Mouse (Mus musculus): ENCODE measurements at regions not wholly inside any gene's neighbourhood (a gene's known extent, or its start where the extent isn't known, plus 50 kb on each side); places are given as distances from the start of the nearest gene placed in this dataset.

GRCm38 (mm10) chr7:115000796-115001524, 257.5 kb downstream of the Insc start:
- ATAC-seq (ENCODE audit: insufficient number of reproducible peaks, insufficient read depth, low FRiP score, low read depth), result peak; percentile 63
- no peaks in the 10 kb centered on the region for H3K9me3 ChIP-seq (ENCODE audit: control insufficient read depth, low read depth, low read length)

GRCm38 (mm10) chr7:115014253-115014998, 270.9 kb downstream of the Insc start:
- no peaks in the 10 kb centered on the region for H3K4me1 ChIP-seq (ENCODE audit: control insufficient read depth, insufficient read depth, low read length)
- H3K27ac ChIP-seq (ENCODE audit: low read length), result no peak overlapping the region
- no peaks in the 10 kb centered on the region for H3K27me3 ChIP-seq (ENCODE audit: control insufficient read depth, insufficient read depth, low read length)
- H3K9me3 ChIP-seq (ENCODE audit: control insufficient read depth, low read depth, low read length), result no peaks in the 10 kb centered on the region
- peak; percentile 49; the same call in 1 of the 2 replicates for ATAC-seq (ENCODE audit: insufficient number of reproducible peaks, insufficient read depth, low FRiP score, low read depth)
- no peaks in the 10 kb centered on the region for H3K36me3 ChIP-seq (ENCODE audit: control insufficient read depth, insufficient read depth, low read length)
- 17% methylated on average over 11 of the region's 11 CpGs for WGBS
- H3K4me3 ChIP-seq (ENCODE audit: low read depth, low read length), result no peak overlapping the region
- peak overlapping the region; percentile 17; the same call in 1 of the 2 replicates for H3K4me2 ChIP-seq (replicated peaks; ENCODE audit: low read depth, low read length)
- no peak overlapping the region for H3K9ac ChIP-seq (replicated peaks; ENCODE audit: low read depth, low read length)

More at GRCm38 (mm10) chr7:115000796-115001524, 257.5 kb downstream of the Insc start:
- no peak overlapping the region for H3K4me3 ChIP-seq (ENCODE audit: low read depth, low read length)
- H3K9ac ChIP-seq (replicated peaks; ENCODE audit: low read depth, low read length), result no peak overlapping the region
- H3K4me2 ChIP-seq (replicated peaks; ENCODE audit: low read depth, low read length), result no peak overlapping the region
- 53% methylated on average over 7 of the region's 7 CpGs for WGBS
- H3K27me3 ChIP-seq (ENCODE audit: control insufficient read depth, insufficient read depth, low read length), result no peaks in the 10 kb centered on the region
- H3K27ac ChIP-seq (ENCODE audit: low read length), result peak overlapping the region; percentile 33; the same call in 1 of the 2 replicates
- no peaks in the 10 kb centered on the region for H3K36me3 ChIP-seq (ENCODE audit: control insufficient read depth, insufficient read depth, low read length)
- 0 out of 2 replicates have a peak, but pooled peaks cover 4% of the 10 kb centered on the region for H3K4me1 ChIP-seq (ENCODE audit: control insufficient read depth, insufficient read depth, low read length)

GRCm38 (mm10) chr7:115019369-115019958, 276.0 kb downstream of the Insc start:
- no peak overlapping the region for H3K4me2 ChIP-seq (replicated peaks; ENCODE audit: low read depth, low read length)
- peak overlapping the region; percentile 10; the same call in 1 of the 2 replicates for H3K27ac ChIP-seq (ENCODE audit: low read length)
- no peaks in the 10 kb centered on the region for H3K9me3 ChIP-seq (ENCODE audit: control insufficient read depth, low read depth, low read length)
- no peaks in the 10 kb centered on the region for H3K4me1 ChIP-seq (ENCODE audit: control insufficient read depth, insufficient read depth, low read length)
- H3K36me3 ChIP-seq (ENCODE audit: control insufficient read depth, insufficient read depth, low read length), result no peaks in the 10 kb centered on the region
- ATAC-seq (ENCODE audit: insufficient number of reproducible peaks, insufficient read depth, low FRiP score, low read depth), result no peak
- H3K9ac ChIP-seq (replicated peaks; ENCODE audit: low read depth, low read length), result no peak overlapping the region
- 54% methylated on average over 4 of the region's 4 CpGs for WGBS
- no peak overlapping the region for H3K4me3 ChIP-seq (ENCODE audit: low read depth, low read length)
- no peaks in the 10 kb centered on the region for H3K27me3 ChIP-seq (ENCODE audit: control insufficient read depth, insufficient read depth, low read length)

- no peak for ATAC-seq (ENCODE audit: insufficient number of reproducible peaks, insufficient read depth, low FRiP score, low read depth)
- Histone ChIP-seq H3K4me2 (replicated peaks; ENCODE audit: low read depth, low read length) (no peak overlapping the region), H3K36me3 (ENCODE audit: control insufficient read depth, insufficient read depth, low read length) (no peaks in the 10 kb centered on the region), H3K27me3 (ENCODE audit: control insufficient read depth, insufficient read depth, low read length) (no peaks in the 10 kb centered on the region), H3K4me3 (ENCODE audit: low read depth, low read length) (no peak overlapping the region), H3K9ac (replicated peaks; ENCODE audit: low read depth, low read length) (no peak overlapping the region), H3K27ac (ENCODE audit: low read length) (no peak overlapping the region; the same call in 1 of the 2 replicates), H3K9me3 (ENCODE audit: control insufficient read depth, low read depth, low read length) (no peaks in the 10 kb centered on the region), H3K4me1 (ENCODE audit: control insufficient read depth, insufficient read depth, low read length) (no peaks in the 10 kb centered on the region)
- WGBS, result 64% methylated on average over 3 of the region's 3 CpGs
These were observed 276.5 kb downstream of the Insc start for GRCm38 (mm10) chr7:115020023-115020422.

GRCm38 (mm10) chr7:115025803-115026202, 282.3 kb downstream of the Insc start:
- H3K4me2 ChIP-seq (replicated peaks; ENCODE audit: low read depth, low read length), result no peak overlapping the region
- no peaks in the 10 kb centered on the region for H3K27me3 ChIP-seq (ENCODE audit: control insufficient read depth, insufficient read depth, low read length)
- no peaks in the 10 kb centered on the region for H3K9me3 ChIP-seq (ENCODE audit: control insufficient read depth, low read depth, low read length)
- WGBS, result 63% methylated on average over 2 of the region's 2 CpGs
- no peak overlapping the region for H3K27ac ChIP-seq (ENCODE audit: low read length)
- no peaks in the 10 kb centered on the region for H3K36me3 ChIP-seq (ENCODE audit: control insufficient read depth, insufficient read depth, low read length)
- no peak for ATAC-seq (ENCODE audit: insufficient number of reproducible peaks, insufficient read depth, low FRiP score, low read depth)
- H3K4me3 ChIP-seq (ENCODE audit: low read depth, low read length), result no peak overlapping the region
- no peaks in the 10 kb centered on the region for H3K4me1 ChIP-seq (ENCODE audit: control insufficient read depth, insufficient read depth, low read length)
- no peak overlapping the region for H3K9ac ChIP-seq (replicated peaks; ENCODE audit: low read depth, low read length)

- WGBS, result 83% methylated on average over 1 of the region's 1 CpGs
- no peak overlapping the region for H3K27ac ChIP-seq (ENCODE audit: low read length)
- no peaks in the 10 kb centered on the region for H3K36me3 ChIP-seq (ENCODE audit: control insufficient read depth, insufficient read depth, low read length)
- no peaks in the 10 kb centered on the region for H3K9me3 ChIP-seq (ENCODE audit: control insufficient read depth, low read depth, low read length)
- no peak overlapping the region for H3K9ac ChIP-seq (replicated peaks; ENCODE audit: low read depth, low read length)
- no peak overlapping the region for H3K4me2 ChIP-seq (replicated peaks; ENCODE audit: low read depth, low read length)
- ATAC-seq (ENCODE audit: insufficient number of reproducible peaks, insufficient read depth, low FRiP score, low read depth), result no peak
- H3K4me1 ChIP-seq (ENCODE audit: control insufficient read depth, insufficient read depth, low read length), result no peaks in the 10 kb centered on the region
- H3K4me3 ChIP-seq (ENCODE audit: low read depth, low read length), result no peak overlapping the region
- no peaks in the 10 kb centered on the region for H3K27me3 ChIP-seq (ENCODE audit: control insufficient read depth, insufficient read depth, low read length)
These were observed 284.2 kb downstream of the Insc start for GRCm38 (mm10) chr7:115027685-115028084.

- WGBS, result 67% methylated on average over 4 of the region's 4 CpGs
- no peak for ATAC-seq (ENCODE audit: insufficient number of reproducible peaks, insufficient read depth, low FRiP score, low read depth)
- no peak overlapping the region for H3K27ac ChIP-seq (ENCODE audit: low read length)
- H3K9me3 ChIP-seq (ENCODE audit: control insufficient read depth, low read depth, low read length), result no peaks in the 10 kb centered on the region
- H3K4me2 ChIP-seq (replicated peaks; ENCODE audit: low read depth, low read length), result no peak overlapping the region
- H3K36me3 ChIP-seq (ENCODE audit: control insufficient read depth, insufficient read depth, low read length), result no peaks in the 10 kb centered on the region
- H3K9ac ChIP-seq (replicated peaks; ENCODE audit: low read depth, low read length), result no peak overlapping the region
- H3K4me1 ChIP-seq (ENCODE audit: control insufficient read depth, insufficient read depth, low read length), result no peaks in the 10 kb centered on the region
- no peaks in the 10 kb centered on the region for H3K27me3 ChIP-seq (ENCODE audit: control insufficient read depth, insufficient read depth, low read length)
- H3K4me3 ChIP-seq (ENCODE audit: low read depth, low read length), result no peak overlapping the region
These were observed 290.5 kb downstream of the Insc start for GRCm38 (mm10) chr7:115033987-115034386.

- peak; percentile 53; the same call in 1 of the 2 replicates for ATAC-seq (ENCODE audit: insufficient number of reproducible peaks, insufficient read depth, low FRiP score, low read depth)
- Histone ChIP-seq H3K27ac (ENCODE audit: low read length) (no peak overlapping the region), H3K4me3 (ENCODE audit: low read depth, low read length) (no peak overlapping the region)
These were observed 312.0 kb downstream of the Insc start for GRCm38 (mm10) chr7:115055527-115055926.

More at GRCm38 (mm10) chr7:115055527-115055926, 312.0 kb downstream of the Insc start:
- no peaks in the 10 kb centered on the region for H3K9me3 ChIP-seq (ENCODE audit: control insufficient read depth, low read depth, low read length)
- H3K9ac ChIP-seq (replicated peaks; ENCODE audit: low read depth, low read length), result no peak overlapping the region
- no peaks in the 10 kb centered on the region for H3K36me3 ChIP-seq (ENCODE audit: control insufficient read depth, insufficient read depth, low read length)
- H3K27me3 ChIP-seq (ENCODE audit: control insufficient read depth, insufficient read depth, low read length), result no peaks in the 10 kb centered on the region
- no peaks in the 10 kb centered on the region for H3K4me1 ChIP-seq (ENCODE audit: control insufficient read depth, insufficient read depth, low read length)
- no peak overlapping the region for H3K4me2 ChIP-seq (replicated peaks; ENCODE audit: low read depth, low read length)

Data from stomach, embryonic 14.5 days (tissue).